Mouse (Mus musculus): ENCODE results near the gene Mical2. TPM values are rescaled to one million over a fixed set of nuclear protein-coding genes. Genes with fewer than 3 reads are reported as not detected.

Mical2 gene
- polyA plus RNA-seq, 1 experiment from 2014 or later: 134 TPM

- no peak overlapping the region for H3K9ac ChIP-seq
- ATAC-seq (replicated peaks; ENCODE audit: insufficient number of reproducible peaks, insufficient read depth, low FRiP score, low read depth): no peak
- H3K9me3 ChIP-seq (replicated peaks): no peaks in the 10 kb centered on the region
- peaks cover 30% of the 10 kb centered on the region for H3K4me1 ChIP-seq (replicated peaks)
- H3K27me3 ChIP-seq: no peaks in the 10 kb centered on the region
- H3K27ac ChIP-seq: no peak overlapping the region
- 0 out of 2 replicates have a peak, but pooled peaks cover 4% of the 10 kb centered on the region for H3K36me3 ChIP-seq
- 60% methylated on average over 5 of the region's 5 CpGs for WGBS
- no peak overlapping the region for H3K4me2 ChIP-seq
- no peak overlapping the region for H3K4me3 ChIP-seq
These were observed 160.9 kb downstream of the Mical2 start for GRCm38 (mm10) chr7:112386521-112386920.

DNA sequence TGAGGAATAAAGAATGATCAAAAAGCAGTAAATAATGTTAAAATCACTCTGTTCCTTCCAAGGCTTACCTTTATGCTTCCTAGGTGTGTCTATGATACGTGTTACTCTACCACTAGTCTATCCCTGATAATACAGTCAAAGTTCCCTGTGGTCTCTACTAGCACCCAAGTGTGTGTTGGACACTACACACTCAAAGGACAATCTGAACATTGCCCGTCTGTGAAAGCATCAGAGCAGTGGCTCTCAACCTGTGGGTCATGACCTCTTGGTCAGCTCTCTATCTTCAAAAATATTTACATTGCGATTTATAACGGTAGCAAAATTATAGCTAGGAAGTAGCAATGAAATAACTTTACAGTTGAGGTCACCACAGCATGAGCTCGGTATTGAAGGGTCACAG, 162.2 kb downstream of the Mical2 start:
- H3K4me2 ChIP-seq: no peak overlapping the region
- H3K9me3 ChIP-seq (replicated peaks): no peaks in the 10 kb centered on the region
- no peak overlapping the region for H3K27ac ChIP-seq
- H3K4me1 ChIP-seq (replicated peaks): peaks cover 30% of the 10 kb centered on the region
- H3K36me3 ChIP-seq: no peaks in the 10 kb centered on the region
- H3K27me3 ChIP-seq: no peaks in the 10 kb centered on the region
- no peak for ATAC-seq (replicated peaks; ENCODE audit: insufficient number of reproducible peaks, insufficient read depth, low FRiP score, low read depth)
- H3K4me3 ChIP-seq: no peak overlapping the region
- H3K9ac ChIP-seq: no peak overlapping the region
- 75% methylated on average over 5 of the region's 5 CpGs for WGBS

- H3K27ac ChIP-seq: no peak overlapping the region
- ATAC-seq (replicated peaks; ENCODE audit: insufficient number of reproducible peaks, insufficient read depth, low FRiP score, low read depth): no peak
- H3K4me3 ChIP-seq: no peak overlapping the region
- H3K27me3 ChIP-seq: no peaks in the 10 kb centered on the region
- no peak overlapping the region for H3K9ac ChIP-seq
- peaks cover 30% of the 10 kb centered on the region for H3K4me1 ChIP-seq (replicated peaks)
- 66% methylated on average over 5 of the region's 5 CpGs for WGBS
- no peaks in the 10 kb centered on the region for H3K36me3 ChIP-seq
- H3K4me2 ChIP-seq: no peak overlapping the region
- no peaks in the 10 kb centered on the region for H3K9me3 ChIP-seq (replicated peaks)
These were observed 162.8 kb downstream of the Mical2 start for GRCm38 (mm10) chr7:112388363-112388875.

GRCm38 (mm10) chr7:112389611-112390251, 164.1 kb downstream of the Mical2 start:
- ATAC-seq (replicated peaks; ENCODE audit: insufficient number of reproducible peaks, insufficient read depth, low FRiP score, low read depth): no peak
- Histone ChIP-seq H3K4me1 (replicated peaks) (peaks cover 30% of the 10 kb centered on the region), H3K36me3 (no peaks in the 10 kb centered on the region), H3K9ac (no peak overlapping the region), H3K4me2 (no peak overlapping the region), H3K9me3 (replicated peaks) (no peaks in the 10 kb centered on the region), H3K27ac (peak overlapping the region; percentile 37; the same call in 1 of the 2 replicates), H3K27me3 (no peaks in the 10 kb centered on the region), H3K4me3 (no peak overlapping the region)
- WGBS: 50% methylated on average over 6 of the region's 6 CpGs

- no peak overlapping the region for H3K9ac ChIP-seq
- peak overlapping the region; percentile 37 for H3K27ac ChIP-seq
- H3K36me3 ChIP-seq: no peaks in the 10 kb centered on the region
- H3K4me3 ChIP-seq: no peak overlapping the region
- 43% methylated on average over 11 of the region's 11 CpGs for WGBS
- no peak; the same call in 1 of the 2 replicates for ATAC-seq (replicated peaks; ENCODE audit: insufficient number of reproducible peaks, insufficient read depth, low FRiP score, low read depth)
- H3K9me3 ChIP-seq (replicated peaks): no peaks in the 10 kb centered on the region
- H3K27me3 ChIP-seq: no peaks in the 10 kb centered on the region
- H3K4me1 ChIP-seq (replicated peaks): peaks cover 30% of the 10 kb centered on the region
- H3K4me2 ChIP-seq: no peak overlapping the region
These were observed 164.7 kb downstream of the Mical2 start for GRCm38 (mm10) chr7:112390252-112390936.

DNA sequence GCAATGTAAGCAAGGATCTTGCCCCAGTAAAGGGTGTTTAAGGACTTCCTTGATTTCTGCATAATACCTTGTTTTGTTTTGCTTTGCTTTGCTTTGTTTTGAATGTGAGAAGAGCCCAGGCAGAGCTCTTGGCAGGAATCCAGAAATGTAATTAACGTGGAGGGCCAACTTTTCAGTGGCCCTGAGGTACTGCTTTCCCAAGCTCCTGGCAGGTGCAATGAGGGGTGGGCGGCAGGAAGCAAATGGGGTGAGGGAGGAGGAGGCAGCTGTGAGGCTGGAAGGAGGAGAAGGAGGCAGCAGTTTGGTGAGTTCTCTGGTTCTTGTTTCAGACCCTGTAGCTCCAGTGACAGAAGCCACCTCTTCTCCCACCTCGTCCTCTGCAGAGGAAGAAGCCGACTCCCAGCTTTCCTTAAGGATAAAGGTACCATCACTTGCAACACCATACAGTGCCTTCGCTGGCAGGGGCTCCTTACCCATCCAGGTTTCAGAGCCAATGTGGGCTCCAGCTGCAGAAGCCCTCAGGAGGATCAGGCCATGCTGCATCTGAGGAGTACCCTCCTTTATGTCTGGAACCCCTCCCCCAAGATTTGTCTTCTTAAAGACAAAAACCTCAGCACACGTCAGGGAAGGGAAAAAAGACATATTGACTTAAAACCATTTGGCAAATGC, 165.4 kb downstream of the Mical2 start:
- peak overlapping the region; percentile 37 for H3K27ac ChIP-seq

DNA sequence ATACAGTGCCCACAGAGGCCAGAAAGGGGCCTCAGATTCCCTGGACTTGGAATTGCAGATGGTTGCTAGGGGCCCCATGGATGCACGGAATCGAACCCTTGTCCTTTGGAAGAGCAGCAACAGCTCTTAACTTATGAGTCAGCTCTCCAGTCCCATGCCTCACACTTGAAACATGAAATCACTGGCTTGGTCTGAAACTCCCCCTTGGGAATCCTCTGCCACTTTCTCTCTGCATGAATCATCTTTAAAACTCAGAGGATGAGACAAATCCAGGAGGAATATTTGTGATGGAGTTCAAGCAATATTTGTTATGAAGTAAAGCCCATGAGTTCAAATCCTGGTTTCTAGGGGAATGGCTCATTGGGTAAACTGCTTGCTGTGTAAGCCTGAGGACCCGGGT, 172.1 kb downstream of the Mical2 start:
- no peaks in the 10 kb centered on the region for H3K9me3 ChIP-seq (replicated peaks)
- no peak for ATAC-seq (replicated peaks; ENCODE audit: insufficient number of reproducible peaks, insufficient read depth, low FRiP score, low read depth)
- H3K27me3 ChIP-seq: no peaks in the 10 kb centered on the region
- H3K4me1 ChIP-seq (replicated peaks): no peaks in the 10 kb centered on the region
- 91% methylated on average over 3 of the region's 3 CpGs for WGBS
- H3K4me3 ChIP-seq: no peak overlapping the region
- no peak overlapping the region for H3K4me2 ChIP-seq
- no peak overlapping the region for H3K27ac ChIP-seq
- no peak overlapping the region for H3K9ac ChIP-seq
- H3K36me3 ChIP-seq: no peaks in the 10 kb centered on the region

More for the DNA sequence above, 165.4 kb downstream of the Mical2 start:
- WGBS: 35% methylated on average over 6 of the region's 6 CpGs
- Histone ChIP-seq H3K9me3 (replicated peaks) (no peaks in the 10 kb centered on the region), H3K4me2 (no peak overlapping the region), H3K27me3 (no peaks in the 10 kb centered on the region), H3K4me3 (no peak overlapping the region), H3K4me1 (replicated peaks) (peaks cover 30% of the 10 kb centered on the region), H3K9ac (no peak overlapping the region), H3K36me3 (no peaks in the 10 kb centered on the region)
- no peak for ATAC-seq (replicated peaks; ENCODE audit: insufficient number of reproducible peaks, insufficient read depth, low FRiP score, low read depth)

DNA sequence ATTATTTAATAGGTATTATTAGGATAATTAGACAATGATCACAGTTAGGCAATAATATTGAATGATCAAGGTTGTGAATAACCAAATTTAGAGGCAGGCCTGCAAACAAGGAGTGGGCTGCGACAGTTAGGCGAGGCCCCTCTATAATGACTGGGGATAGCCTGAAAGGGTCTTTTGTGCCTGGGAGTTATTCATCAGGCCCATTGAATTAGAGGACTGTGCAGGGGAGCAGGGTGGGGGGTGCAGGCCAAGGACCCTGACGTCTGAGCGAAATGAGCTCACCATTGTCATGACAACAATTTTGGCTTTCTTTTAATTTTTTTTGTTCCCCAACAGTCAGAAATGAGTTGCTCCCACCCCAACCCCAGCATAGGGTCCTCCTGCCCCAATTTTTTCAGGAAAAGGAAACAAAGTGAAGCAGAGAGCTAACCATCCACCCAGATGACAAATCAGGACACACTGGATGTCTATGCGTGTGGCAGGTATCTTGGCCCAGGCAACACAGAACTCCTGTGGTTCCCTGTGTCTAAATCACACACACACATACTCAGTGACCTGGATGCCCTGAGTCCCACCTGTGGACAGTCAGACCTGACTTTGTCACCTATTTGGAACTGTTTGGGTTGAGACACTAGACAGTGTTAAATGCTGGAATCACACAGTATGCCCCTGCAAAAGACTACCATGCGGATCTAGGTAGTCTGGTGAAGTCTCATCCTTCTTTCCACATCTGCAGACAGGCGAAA, 173.9 kb downstream of the Mical2 start:
- Histone ChIP-seq H3K4me2 (no peak overlapping the region), H3K27me3 (no peaks in the 10 kb centered on the region), H3K36me3 (no peaks in the 10 kb centered on the region), H3K9ac (no peak overlapping the region), H3K4me1 (replicated peaks) (no peaks in the 10 kb centered on the region), H3K27ac (no peak overlapping the region), H3K9me3 (replicated peaks) (no peaks in the 10 kb centered on the region), H3K4me3 (no peak overlapping the region)
- no peak for ATAC-seq (replicated peaks; ENCODE audit: insufficient number of reproducible peaks, insufficient read depth, low FRiP score, low read depth)
- WGBS: 79% methylated on average over 7 of the region's 7 CpGs

DNA sequence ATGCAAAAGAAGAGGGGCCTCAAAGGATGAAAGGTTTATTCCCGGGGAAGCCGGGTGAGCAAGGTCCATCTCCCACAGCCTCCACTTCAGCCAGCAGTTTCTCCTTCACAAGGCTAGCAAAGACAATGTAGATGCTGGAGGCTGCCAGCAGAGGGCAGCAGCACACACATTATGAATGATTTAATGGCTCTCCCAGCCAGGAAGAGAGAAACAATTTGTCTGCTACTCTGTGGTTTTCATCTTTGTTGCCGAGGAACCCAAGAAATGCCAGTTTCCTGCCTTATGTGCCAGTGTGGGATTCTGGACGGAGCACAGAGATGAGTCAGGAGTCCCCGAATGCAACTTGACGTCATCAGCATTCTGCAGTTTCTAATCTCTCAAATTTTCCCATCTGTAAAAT, 174.5 kb downstream of the Mical2 start:
- ATAC-seq (replicated peaks; ENCODE audit: insufficient number of reproducible peaks, insufficient read depth, low FRiP score, low read depth): no peak
- no peak overlapping the region for H3K9ac ChIP-seq
- no peaks in the 10 kb centered on the region for H3K27me3 ChIP-seq
- no peaks in the 10 kb centered on the region for H3K36me3 ChIP-seq
- 41% methylated on average over 6 of the region's 6 CpGs for WGBS
- H3K27ac ChIP-seq: no peak overlapping the region
- no peak overlapping the region for H3K4me2 ChIP-seq
- H3K9me3 ChIP-seq (replicated peaks): no peaks in the 10 kb centered on the region
- peaks cover 2% of the 10 kb centered on the region; the same call in 1 of the 2 replicates for H3K4me1 ChIP-seq (replicated peaks)
- no peak overlapping the region for H3K4me3 ChIP-seq

GRCm38 (mm10) chr7:112405061-112405460, 179.4 kb downstream of the Mical2 start:
- Histone ChIP-seq H3K9me3 (replicated peaks) (no peaks in the 10 kb centered on the region), H3K4me3 (no peak overlapping the region), H3K27ac (no peak overlapping the region), H3K27me3 (no peaks in the 10 kb centered on the region), H3K36me3 (no peaks in the 10 kb centered on the region), H3K4me1 (replicated peaks) (peaks cover 19% of the 10 kb centered on the region), H3K9ac (no peak overlapping the region), H3K4me2 (no peak overlapping the region)
- ATAC-seq (replicated peaks; ENCODE audit: insufficient number of reproducible peaks, insufficient read depth, low FRiP score, low read depth): no peak
- 33% methylated on average over 2 of the region's 2 CpGs for WGBS

- ATAC-seq (replicated peaks; ENCODE audit: insufficient number of reproducible peaks, insufficient read depth, low FRiP score, low read depth): no peak
- Histone ChIP-seq H3K27me3 (no peaks in the 10 kb centered on the region), H3K4me1 (replicated peaks) (peaks cover 19% of the 10 kb centered on the region), H3K27ac (no peak overlapping the region), H3K36me3 (no peaks in the 10 kb centered on the region), H3K9me3 (replicated peaks) (no peaks in the 10 kb centered on the region), H3K9ac (no peak overlapping the region), H3K4me3 (no peak overlapping the region), H3K4me2 (no peak overlapping the region)
- WGBS: 53% methylated on average over 8 of the region's 8 CpGs
These were observed 179.9 kb downstream of the Mical2 start for GRCm38 (mm10) chr7:112405578-112405977.
